Mouse (Mus musculus) cerebellum, postnatal 25 days (tissue): ENCODE results near the gene Ano6.

Experiments used
- DNase-seq, 2 experiments: peaks; one replicate each; pipeline ENCODE4 v3.0.0; 2021; ENCODE audit warnings: mixed read lengths in 2 of 2

Ano6 gene

DNA sequence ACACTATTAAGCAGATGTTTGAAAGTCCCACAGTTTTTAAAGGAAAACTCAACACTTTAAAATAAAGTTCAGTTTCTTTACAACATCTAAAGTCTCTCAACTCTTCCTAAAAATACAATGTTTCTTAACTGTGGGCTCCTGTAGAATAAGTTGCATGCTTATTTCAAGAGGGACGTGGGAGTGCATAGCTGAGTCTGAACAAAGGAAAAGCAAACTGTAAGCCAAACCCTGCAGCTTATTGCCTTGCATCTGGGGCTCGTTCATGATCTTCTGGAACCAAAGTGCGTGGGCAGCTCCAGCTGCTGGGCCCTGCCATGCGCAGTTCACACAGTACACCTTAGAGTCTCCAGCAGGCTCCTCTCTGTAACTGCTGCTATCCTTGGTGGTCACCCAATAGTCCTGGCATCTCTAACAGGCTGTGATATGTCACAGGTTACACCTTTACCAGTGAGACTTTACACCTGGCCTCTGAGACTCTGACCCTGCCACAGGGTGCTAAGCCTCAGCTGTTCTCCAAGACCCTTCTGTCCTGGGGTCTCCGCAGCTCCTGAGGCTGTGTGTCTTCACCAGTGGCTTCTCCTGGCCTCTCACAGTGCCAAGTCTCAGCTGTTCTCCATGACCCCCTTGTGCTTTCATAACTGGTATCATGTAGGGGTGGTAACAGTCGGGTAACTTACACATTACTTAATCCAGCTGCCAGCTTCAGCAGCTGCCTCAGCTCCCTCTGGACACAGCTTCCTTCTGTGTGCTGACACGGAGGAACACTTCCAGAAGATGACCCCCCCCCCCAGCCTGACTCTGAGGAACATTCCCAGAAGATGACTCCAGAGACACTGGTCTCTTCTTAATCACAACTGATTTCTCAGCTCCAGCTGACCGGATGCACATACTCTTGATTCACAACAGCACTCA, 66.3 kb downstream of the Ano6 start:
- DNase-seq, result no peak

DNA sequence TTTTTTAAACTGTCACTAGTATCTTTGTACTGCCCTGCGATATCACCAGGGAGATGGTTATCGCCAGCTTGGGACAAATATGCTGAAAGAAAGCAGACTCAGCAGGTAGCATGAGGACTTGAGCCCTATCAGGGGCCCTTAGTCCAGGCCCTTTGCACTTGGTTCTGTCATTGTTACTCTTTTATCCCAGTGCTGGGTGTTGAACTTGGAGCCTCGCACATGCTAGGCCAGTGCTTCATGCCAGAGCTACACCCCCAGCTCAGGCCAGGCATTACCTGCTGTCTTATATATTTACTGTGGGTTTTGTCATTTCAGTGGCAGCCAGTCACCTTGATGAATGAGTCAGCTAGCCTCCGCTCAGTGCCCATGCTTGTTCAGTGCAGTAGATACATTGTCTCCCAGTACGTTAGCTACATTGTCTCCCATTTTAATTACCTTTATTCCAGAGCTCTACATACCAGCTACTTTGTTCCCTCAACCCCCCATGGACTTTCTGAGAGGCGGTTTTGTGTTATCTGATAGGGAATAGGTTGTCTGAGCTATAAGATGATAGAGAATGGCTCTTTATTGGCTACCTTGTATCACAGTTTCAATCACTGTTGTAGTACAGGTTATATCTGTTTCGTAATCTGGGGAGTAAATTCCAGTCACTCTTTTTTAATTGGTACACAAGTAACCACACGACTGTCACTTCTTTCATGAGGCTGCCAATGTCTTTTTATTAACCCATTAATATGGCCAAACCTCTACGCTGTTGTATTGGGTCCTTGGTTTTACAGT, 68.4 kb downstream of the Ano6 start:
- no peak for DNase-seq

GRCm38 (mm10) chr15:95863865-95864660, 73.4 kb downstream of the Ano6 start:
- no peak for DNase-seq

- no peak for DNase-seq
Measured at GRCm38 (mm10) chr15:95865311-95866100, 74.9 kb downstream of the Ano6 start.

DNA sequence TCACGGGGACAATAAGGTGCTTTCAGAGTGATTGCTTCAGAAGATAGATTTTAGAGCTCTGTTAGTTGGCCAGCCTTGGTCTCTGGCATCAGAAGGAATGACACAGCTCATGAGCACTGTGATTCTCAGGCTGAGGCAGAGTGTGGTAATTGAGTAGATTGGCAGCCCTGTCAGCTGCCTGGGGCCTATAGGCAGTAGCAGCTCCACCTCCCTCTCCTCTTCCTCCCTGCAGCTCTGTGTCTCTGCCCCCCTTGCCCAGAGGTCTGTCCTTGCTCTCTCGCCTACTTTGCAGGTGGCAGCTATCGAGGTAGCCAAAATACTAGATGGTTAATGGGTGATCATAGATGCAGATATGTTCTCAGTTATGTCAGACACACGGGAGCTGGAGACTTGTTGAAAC, 77.5 kb downstream of the Ano6 start:
- no peak for DNase-seq

DNA sequence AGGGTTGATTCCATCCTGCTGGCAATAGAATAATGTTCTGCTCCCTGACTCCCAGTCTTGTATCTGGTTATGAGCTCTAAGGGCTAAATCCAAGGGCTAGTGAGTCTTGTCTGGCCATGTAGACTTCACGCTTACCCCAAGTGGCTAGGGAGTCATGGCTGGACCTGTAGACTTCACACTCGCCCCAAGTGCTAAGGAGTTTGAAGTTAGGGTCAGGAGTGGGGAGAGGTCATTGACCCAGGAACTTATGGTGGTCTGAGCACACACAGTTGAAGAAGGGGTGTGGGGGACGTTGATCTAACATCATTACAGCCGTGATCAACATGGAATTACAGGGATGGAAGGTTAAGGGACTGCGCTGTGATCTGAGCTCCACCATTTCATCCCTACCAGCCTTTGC, 79.0 kb downstream of the Ano6 start:
- DNase-seq, result no peak

- DNase-seq, result no peak
Measured at GRCm38 (mm10) chr15:95871631-95872030, 81.0 kb downstream of the Ano6 start.

GRCm38 (mm10) chr15:95872447-95872846, 81.8 kb downstream of the Ano6 start:
- no peak for DNase-seq

- no peak for DNase-seq
Measured at GRCm38 (mm10) chr15:95873276-95873675, 82.6 kb downstream of the Ano6 start.

DNA sequence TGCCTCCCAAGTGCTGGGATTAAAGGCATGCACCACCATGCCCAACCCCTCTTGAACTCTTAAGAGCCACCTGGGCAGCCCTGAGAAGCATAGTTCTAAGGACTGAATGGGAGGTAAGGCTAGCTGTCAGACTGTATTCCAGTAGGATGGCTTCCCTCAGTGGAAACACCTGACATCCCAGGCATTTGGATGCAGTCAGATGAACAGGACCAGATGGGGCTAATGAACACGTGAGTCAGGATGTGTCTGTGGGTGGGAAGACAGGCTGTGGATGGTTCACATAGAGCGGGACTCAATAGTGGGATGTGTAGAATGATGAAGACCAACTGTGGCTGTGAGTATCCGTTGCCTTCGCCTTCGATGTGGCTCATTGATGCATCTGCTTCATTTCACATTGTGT, 83.6 kb downstream of the Ano6 start:
- no peak for DNase-seq

DNA sequence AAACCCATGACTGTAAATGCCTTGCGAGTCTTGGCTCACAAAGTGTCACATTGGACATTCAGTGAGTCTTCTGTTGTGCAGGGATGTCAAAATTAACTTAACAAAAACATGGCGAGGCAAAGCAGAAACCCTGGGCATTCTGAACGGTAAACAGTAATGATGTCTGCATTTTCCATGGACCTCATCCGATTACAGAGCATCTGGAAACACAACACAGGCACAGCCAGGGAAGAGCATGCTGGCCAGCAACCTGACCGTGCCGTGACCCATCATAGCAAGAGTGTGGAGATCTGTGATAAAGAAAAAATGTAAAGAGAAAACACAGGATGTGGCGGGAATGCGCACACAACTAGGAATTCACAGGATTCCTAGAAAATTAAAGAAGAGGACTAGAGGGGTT, 84.1 kb downstream of the Ano6 start:
- no peak for DNase-seq

DNA sequence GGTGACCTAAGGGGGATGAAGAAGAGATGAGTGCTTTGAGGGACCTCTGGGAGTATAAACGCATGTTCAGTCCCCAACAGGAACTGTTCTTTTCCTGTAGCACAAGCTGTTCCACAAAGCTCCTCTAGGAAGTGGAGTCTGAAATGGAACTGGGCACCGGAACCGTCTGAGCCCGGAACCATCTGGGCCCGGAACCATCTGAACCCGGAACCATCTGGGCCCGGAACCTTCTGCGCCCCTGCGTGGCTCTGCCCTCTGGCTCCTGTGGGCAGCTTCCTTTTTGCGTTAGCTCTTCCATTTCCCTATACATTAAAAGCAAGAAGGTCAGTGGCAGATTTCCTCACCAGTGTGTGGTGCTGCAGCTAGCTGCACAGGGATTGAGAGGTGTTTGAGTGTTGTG, 85.3 kb downstream of the Ano6 start:
- DNase-seq, result no peak

DNA sequence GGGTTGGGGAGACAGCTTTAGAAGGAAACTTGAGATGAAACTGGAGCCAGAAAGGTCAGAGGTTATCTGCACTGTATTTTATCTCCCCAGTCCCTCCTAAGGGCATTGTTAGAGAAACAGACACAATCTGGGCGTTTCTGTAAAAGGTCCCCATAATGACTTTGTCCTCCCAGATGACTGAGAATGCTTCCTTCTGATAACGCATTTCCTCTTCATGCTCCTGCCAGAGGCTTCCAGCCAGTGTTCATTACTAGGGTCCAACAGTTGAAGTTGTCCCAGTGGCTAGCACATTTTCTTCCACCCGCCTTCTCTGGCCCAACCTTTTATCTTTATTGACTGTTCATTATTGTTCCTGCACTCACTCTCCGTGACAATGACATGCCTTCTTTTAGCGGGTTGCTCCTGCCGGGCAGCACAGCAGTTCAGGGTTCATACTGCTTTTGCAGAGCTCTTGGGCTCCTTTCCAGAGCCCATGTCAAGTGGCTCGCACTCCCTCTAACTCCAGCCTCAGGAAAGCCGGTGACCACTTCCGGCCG, 90.0 kb downstream of the Ano6 start:
- DNase-seq, result no peak

GRCm38 (mm10) chr15:95882436-95882835, 91.8 kb downstream of the Ano6 start:
- DNase-seq, result no peak

DNA sequence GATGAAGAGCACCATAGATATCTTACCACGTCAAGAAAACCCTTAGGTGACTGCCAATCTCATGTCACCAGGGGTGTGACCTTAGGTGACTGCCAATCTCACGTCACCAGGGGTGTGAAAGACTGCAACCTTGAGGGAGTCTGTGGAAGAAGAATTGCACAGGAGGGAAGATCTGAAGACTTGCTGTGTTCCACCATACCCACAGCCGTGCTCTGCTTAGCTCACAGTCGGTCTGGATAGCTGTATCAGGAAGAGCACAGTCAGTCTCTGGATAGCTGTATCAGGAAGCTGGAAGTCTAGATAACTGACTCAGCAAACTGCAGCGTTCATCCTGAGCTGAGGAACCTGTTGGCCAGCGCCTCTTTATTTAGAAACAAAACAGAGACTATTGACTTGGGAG, 92.9 kb downstream of the Ano6 start:
- no peak for DNase-seq

- DNase-seq, result no peak
Measured at GRCm38 (mm10) chr15:95884658-95885620, 94.3 kb downstream of the Ano6 start.

DNA sequence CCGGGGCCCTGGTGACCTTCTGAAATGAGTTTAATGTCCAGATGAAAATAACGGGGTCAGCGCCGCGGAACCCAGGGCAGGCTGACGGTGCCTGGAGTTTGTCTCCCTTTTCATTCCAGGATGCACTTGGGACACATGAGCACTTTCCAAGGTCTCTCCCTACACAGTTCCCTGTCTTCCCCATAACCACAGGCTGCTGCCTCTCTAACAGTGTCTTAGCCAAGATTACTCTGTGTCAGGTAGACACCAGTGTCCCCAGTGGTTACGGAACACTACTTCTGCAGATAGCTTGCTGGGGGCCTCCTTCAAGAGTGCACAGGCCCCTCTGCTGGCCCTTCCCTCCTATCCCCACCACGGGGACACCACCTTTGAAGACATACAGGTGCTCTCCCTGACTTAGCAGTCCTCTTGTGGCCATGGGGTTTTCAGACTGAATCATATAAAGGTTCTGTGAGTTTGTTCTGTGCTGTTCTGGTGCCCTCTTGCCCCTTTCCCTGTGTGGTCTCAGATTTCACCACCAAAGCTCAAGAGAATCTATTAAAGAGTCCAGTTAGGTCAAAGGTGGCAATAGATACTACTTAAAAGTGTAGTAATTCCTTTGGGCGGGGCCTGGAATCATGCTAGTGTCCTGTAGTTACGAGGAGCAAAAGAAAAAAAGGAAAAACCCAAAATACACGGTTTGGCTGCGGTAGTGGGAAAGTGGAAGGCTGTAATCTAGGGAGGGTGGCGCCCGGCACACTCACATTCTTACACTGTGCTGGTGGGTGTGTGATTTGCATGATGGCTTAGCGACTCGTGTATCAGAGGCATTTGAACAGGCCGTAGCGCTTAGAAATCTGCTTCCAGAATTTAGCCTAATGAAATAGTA, 95.5 kb downstream of the Ano6 start:
- DNase-seq, result no peak

- DNase-seq, result no peak
Measured at GRCm38 (mm10) chr15:95887365-95887764, 96.7 kb downstream of the Ano6 start.

- no peak for DNase-seq
Measured at GRCm38 (mm10) chr15:95888556-95888955, 97.9 kb downstream of the Ano6 start.

DNA sequence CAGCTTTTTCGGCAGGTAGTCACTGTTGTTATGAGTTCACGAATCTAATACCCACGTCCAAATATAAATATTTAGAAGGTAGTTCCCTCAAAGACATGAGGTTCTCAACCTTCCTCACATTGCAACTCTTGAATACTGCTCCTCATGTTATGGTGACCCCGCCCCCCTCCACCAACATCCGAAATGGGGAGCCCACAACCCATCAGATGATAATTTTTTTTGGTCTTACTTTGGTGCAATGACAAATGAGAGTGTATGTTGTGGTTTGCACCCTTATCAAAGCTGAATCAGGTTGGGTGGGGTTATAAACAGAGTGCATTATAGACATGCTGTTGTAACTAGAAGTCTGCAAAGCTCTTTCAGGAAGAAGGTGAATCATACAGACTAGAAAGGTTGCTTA, 99.7 kb downstream of the Ano6 start:
- no peak for DNase-seq
